Mouse (Mus musculus): ENCODE results near the gene Ap2b1. TPM values are rescaled to one million over a fixed set of nuclear protein-coding genes. Genes with fewer than 3 reads are reported as not detected.

The Ap2b1 gene
- total RNA-seq, 2 experiments from 2014 or later: 281 to 296 TPM

DNA sequence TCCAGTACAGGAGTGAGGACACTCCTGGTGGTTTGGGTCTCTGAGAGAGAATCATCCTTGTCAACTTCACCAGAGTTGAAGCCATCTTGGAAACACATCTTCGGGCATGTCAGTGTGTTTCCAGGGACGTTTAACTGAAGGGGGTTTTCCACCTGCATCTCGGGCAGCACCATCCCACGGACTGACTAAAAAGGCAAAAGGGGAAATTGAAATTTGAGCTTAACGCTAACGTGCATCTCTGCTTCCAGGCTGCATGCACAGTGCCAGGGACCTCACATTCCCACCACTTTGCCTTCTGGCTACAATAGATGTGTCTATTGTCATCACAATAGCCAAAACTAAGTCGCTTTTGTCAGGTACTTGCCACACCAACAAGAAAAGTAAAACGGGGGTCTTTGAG lies 109.4 kb downstream of the Ap2b1 start:
- intact Hi-C loops (cut with DNase I): no loop called here
- TF ChIP-seq CTCF (IDR thresholded peaks at IDR 0.05): no peak
- H3K27ac ChIP-seq: no peak overlapping the region
- no peak overlapping the region for H3K4me3 ChIP-seq
- no peak for DNase-seq (ENCODE audit: extremely low spot score in 1 of 2, low spot score in 2 of 2)

DNA sequence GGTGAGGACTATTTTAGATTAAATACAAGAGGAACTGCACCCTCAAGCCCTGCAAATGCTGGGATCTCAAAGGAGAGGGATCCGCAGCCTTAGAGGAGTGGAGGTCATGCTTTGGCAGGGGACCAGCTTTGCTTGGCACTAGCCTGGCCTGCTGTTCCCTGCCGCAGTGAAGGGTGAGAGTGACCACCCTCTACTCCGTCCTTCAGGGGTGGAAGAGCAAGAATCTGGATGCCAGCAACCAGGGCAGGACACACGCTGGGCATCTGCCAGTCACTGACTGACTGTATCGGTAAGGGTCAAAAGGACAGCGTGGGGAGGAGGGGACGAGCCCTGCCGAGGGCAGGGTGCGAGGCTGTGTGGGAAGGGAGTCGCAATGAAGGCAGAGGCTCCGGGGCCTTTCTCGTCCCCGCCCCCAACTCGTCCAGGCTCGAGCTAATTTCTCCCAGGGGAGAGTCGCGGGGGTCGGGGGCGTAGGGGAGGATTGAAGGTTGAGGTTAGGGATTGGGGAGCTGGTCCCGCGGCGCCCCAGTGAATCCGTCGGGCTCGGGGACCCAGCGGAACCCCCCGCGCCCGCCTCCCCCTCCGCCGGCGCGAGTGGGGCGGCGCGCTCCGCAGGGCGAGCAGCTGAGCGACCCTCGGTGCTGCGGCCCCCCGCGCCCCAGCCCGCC lies 110.4 kb downstream of the Ap2b1 start, which contains the start of gene Rasl10b:
Rasl10b (plus strand) TSS at position 51 of the 668 bp plus-strand sequence.
- no peak for TF ChIP-seq CTCF (IDR thresholded peaks at IDR 0.05)
- DNase-seq (ENCODE audit: extremely low spot score in 1 of 2, low spot score in 2 of 2): no peak
- H3K27ac ChIP-seq: peak within 1 kb of the TSS; percentile 91
- peak within 1 kb of the TSS; percentile 81 for H3K4me3 ChIP-seq
- intact Hi-C loops (cut with DNase I): no loop called here

DNA sequence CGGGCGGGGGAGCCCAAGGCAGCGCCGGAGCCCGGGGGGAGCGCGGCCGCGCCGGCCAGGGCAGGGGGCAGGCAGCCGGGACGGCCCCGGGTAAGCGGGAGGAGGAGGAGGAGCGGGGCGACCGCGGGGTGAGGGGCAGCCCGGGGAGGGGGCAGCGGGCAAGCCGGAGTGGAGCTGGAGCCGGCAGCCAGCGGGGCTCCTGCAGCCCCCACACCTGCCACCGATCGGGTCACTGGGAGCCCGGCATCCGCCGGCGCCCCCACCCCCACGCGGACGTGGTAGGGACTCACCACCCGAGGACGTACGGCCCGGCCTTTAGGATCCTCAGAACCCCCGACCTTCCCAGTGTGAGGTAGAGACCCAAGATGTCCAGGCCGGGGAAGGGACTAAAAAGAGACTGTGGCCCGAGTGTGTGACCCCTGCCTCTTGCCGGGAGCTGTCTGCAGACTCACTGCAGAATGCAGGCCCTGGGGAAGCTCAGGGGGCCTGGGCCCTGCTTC lies 111.0 kb downstream of the Ap2b1 start:
- no peak for TF ChIP-seq CTCF (IDR thresholded peaks at IDR 0.05)
- peak overlapping the region; percentile 89 for H3K27ac ChIP-seq
- no peak for DNase-seq (ENCODE audit: extremely low spot score in 1 of 2, low spot score in 2 of 2)
- intact Hi-C loops (cut with DNase I): no loop called here
- H3K4me3 ChIP-seq: peak overlapping the region; percentile 81

DNA sequence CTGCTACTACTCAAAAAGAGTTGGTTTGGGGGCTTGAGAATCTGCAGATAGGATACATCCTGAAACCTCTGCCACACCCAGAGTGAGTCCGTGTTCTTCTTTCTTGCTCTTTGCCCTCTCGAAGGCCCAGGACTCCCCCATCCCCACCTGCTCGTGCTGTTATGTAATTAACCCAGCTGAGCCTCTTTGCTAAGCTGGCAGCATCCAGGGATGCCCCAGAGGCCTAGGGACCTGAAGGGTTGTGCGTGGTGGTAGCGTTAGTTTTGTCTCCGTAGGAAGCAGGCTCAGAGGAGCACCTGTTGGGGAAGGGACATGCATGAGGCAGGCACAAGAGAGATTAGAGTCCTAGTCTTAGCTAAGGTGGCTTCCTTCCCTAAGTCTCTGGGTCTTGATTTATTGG lies 111.7 kb downstream of the Ap2b1 start:
- Histone ChIP-seq H3K27ac (peak overlapping the region; percentile 89), H3K4me3 (peak overlapping the region; percentile 81)
- intact Hi-C loops (cut with DNase I): no loop called here
- no peak for TF ChIP-seq CTCF (IDR thresholded peaks at IDR 0.05)
- no peak for DNase-seq (ENCODE audit: extremely low spot score in 1 of 2, low spot score in 2 of 2)

DNA sequence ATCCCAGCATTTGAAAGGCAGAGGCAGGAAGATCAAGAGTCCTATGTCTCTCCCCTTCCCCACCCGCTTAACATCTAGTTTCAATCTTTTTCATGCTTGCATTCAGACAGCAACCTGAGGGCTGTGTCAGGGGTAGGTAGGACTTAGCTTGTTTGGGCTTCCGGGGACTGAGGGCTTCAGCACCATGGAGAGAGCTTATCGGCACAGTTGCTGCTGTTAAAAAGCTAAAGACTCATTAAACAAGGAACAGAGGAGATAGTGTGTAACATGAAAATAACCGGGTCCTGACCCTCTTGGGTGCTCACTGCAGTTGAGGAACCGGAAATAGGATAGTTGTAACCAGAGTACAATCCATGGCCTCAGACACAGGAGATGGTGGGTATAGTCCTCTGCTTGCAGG lies 118.3 kb downstream of the Ap2b1 start:
- TF ChIP-seq CTCF (IDR thresholded peaks at IDR 0.05): no peak
- peak in 1 of 2 experiments; percentile 12 for DNase-seq (ENCODE audit: extremely low spot score in 1 of 2, low spot score in 2 of 2)
- no peak overlapping the region for H3K4me3 ChIP-seq
- H3K27ac ChIP-seq: peak overlapping the region; percentile 38
- intact Hi-C loops (cut with DNase I): loop anchor here (5.0 kb wide), 1 partner anchor 45 kb away; no protein-coding TSS in a partner anchor

DNA sequence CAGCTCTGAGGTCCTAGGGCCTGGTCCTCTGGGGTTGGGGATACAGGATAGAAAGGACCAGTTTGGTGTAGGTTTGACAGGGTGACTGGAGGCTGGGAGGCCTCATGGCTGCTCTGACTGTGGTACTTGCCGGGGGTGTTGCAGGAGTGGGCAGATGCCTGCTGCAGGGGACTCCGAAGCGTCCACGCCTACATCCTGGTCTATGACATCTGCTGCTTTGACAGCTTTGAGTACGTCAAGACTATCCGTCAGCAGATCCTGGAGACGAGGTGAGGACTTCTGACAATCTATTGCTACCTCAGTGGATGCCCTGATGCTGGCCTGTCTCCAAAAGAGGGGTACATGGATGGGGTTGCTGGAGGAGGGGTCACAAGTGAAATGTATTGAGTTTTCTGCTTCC lies 118.9 kb downstream of the Ap2b1 start:
- no peak overlapping the region for H3K4me3 ChIP-seq
- intact Hi-C loops (cut with DNase I): loop anchor here (5.0 kb wide), 1 partner anchor 45 kb away; no protein-coding TSS in a partner anchor
- H3K27ac ChIP-seq: peak overlapping the region; percentile 38
- peak in 1 of 2 experiments; percentile 23 for DNase-seq (ENCODE audit: extremely low spot score in 1 of 2, low spot score in 2 of 2)
- no peak for TF ChIP-seq CTCF (IDR thresholded peaks at IDR 0.05)

DNA sequence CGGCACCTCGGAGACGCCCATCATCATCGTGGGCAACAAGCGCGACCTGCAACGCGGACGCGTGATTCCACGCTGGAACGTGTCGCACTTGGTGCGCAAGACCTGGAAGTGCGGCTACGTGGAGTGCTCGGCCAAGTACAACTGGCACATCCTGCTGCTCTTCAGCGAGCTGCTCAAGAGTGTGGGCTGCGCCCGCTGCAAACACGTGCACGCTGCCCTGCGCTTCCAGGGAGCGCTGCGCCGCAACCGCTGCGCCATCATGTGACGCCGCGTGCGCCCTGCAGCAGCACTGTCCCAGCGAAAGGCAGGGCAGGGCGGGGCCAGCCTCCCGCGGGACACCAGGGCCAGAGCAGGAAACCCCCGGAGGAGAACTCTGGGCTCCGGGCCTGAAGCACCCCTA lies 119.7 kb downstream of the Ap2b1 start:
- peak; percentile 68 to 75 for DNase-seq (ENCODE audit: extremely low spot score in 1 of 2, low spot score in 2 of 2)
- no peak; the same call in 1 of the 2 replicates for TF ChIP-seq CTCF (IDR thresholded peaks at IDR 0.05)
- peak overlapping the region; percentile 59 for H3K27ac ChIP-seq
- H3K4me3 ChIP-seq: 0 out of 2 replicates have a peak overlapping the region, but pooled peaks have one; percentile 1
- intact Hi-C loops (cut with DNase I): loop anchor here (5.0 kb wide), 1 partner anchor 46 kb away; no protein-coding TSS in a partner anchor

DNA sequence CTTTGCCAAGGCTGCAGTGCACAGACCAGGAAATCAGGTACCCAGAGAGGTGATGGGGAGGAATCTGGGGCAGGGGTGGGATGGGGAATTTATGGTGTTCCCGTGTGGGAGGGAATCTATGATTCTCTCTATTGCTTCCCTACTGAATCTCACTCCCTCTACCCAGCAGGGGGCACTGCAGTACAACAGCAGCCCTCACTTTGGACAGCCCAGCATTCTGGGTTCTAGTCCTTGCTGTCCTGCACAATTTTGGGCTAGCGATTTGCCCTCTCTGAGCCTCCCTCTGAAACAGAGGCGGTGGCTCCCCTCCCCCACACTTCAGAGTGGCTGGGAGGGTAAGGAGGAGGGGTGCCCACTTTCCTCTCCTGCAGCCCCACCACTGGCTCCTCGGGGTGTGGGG lies 121.5 kb downstream of the Ap2b1 start:
- peak; percentile 63 for TF ChIP-seq CTCF (IDR thresholded peaks at IDR 0.05)
- Histone ChIP-seq H3K27ac (no peak overlapping the region), H3K4me3 (no peak overlapping the region)
- DNase-seq (ENCODE audit: extremely low spot score in 1 of 2, low spot score in 2 of 2): peak in 1 of 2 experiments; percentile 36
- intact Hi-C loops (cut with DNase I): no loop called here

DNA sequence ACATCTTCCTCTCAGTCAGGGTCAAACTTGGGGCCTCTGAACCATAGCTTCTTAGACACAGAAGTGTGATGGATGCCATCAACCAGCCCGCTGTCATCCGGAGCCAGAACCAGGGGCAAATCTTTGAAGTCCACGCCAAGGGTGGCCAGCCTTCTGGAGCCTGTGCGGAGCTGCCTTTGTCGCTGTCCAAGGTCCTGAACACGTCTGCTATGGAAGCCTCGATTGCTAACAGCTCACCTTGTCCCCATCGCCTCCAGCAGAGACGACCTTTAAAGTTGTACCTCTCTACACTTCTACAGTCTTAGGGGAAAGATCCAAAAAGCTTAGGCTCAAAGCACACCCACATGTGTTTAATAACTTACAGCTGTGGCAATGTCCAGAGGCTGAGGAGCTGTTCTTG lies 122.5 kb downstream of the Ap2b1 start:
- no peak for TF ChIP-seq CTCF (IDR thresholded peaks at IDR 0.05)
- Histone ChIP-seq H3K27ac (no peak overlapping the region), H3K4me3 (no peak overlapping the region)
- intact Hi-C loops (cut with DNase I): no loop called here
- DNase-seq (ENCODE audit: extremely low spot score in 1 of 2, low spot score in 2 of 2): no peak

DNA sequence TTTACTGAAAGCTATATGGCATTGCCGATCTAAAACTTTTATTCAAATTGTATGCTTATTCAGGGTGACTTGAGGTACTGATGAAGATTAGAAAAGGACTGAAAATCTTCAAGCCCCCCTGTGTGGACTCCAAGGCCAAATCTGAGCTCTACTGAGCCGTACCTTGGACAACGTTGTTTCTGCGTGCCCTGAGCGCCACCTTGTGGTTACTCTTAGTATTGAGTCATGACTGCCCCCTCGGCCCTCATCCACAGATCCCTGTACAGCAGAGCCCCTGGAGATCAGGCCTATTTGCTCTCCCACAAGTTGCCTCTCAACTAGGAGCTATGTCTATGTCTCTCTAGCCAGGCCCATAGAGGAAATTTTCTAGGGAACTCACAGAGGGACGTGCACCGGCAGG lies 125.9 kb downstream of the Ap2b1 start:
- Histone ChIP-seq H3K4me3 (no peak overlapping the region), H3K27ac (no peak overlapping the region)
- DNase-seq (ENCODE audit: extremely low spot score in 1 of 2, low spot score in 2 of 2): peak; percentile 76 to 87
- intact Hi-C loops (cut with DNase I): loop anchor here (1.0 to 2.0 kb wide), 2 partner anchors 67 to 98 kb away; no protein-coding TSS in a partner anchor
- TF ChIP-seq CTCF (IDR thresholded peaks at IDR 0.05): peak; percentile 95

DNA sequence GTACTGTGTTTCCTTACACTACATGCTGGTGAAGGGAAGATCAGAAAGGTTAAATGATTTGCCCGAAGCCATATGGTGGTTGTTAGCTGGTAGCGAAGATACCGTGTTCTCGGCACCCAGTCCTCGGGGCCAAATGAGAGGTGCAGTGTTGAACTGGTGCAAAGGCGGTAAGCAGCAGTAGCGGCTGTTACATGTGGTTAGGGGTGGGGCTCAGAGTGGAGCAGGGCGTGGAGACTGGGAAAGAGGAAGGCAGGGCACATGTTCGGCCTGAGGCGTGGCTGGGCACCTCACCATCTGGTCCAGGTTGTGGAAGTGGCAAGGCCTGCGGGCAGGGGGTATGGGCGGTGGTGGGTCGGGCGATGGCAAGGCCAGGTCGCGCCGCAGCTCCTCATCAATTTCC lies 128.1 kb downstream of the Ap2b1 start:
- Histone ChIP-seq H3K27ac (no peak overlapping the region), H3K4me3 (peak overlapping the region; percentile 34)
- TF ChIP-seq CTCF (IDR thresholded peaks at IDR 0.05): no peak
- no peak for DNase-seq (ENCODE audit: extremely low spot score in 1 of 2, low spot score in 2 of 2)
- intact Hi-C loops (cut with DNase I): no loop called here

DNA sequence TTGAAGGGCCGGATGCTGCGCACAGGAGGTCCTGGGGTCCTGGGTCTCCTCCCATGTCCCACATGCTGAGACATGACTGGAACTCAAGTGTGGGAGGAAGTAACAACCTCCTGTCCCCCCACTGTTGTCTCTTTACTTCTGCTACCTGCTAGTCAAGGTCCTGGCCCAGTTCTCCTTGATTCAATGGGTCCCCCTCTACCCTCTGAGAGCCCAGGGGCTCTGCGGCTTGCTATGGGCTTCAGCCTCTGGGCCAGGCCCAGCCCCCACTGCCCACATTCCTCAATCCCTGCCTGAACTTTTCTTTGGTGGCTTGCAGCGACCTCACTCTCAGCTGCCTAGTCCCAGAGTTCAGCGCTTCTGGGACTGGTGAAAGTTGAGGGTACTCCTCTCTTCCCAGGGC lies 130.5 kb downstream of the Ap2b1 start, which contains the start of gene Gas2l2:
Gas2l2 (minus strand) TSS at position 101 of the 400 bp plus-strand sequence.
- TF ChIP-seq CTCF (IDR thresholded peaks at IDR 0.05): no peak
- Histone ChIP-seq H3K27ac (no peak within 1 kb of the TSS), H3K4me3 (no peak within 1 kb of the TSS)
- intact Hi-C loops (cut with DNase I): no loop called here
- DNase-seq (ENCODE audit: extremely low spot score in 1 of 2, low spot score in 2 of 2): no peak
